Mouse (Mus musculus) frontal cortex, postnatal 36 days (tissue): ENCODE results near the gene Gatad2b.
"Not testable (repeated sequence)": the region's sequence is repeated elsewhere in the genome, so short reads cannot be mapped to it uniquely, and the experiment has no call there.

Experiments
- DNase-seq, 2 experiments: peaks; one replicate each; pipeline ENCODE4 v3.0.0; 2022; ENCODE audit warnings: low spot score in 2 of 2

Gene Gatad2b

GRCm38 (mm10) chr3:90265932-90266741 lies 26.8 kb upstream of the Gatad2b start:
- no peak for DNase-seq

- DNase-seq, result no peak
Observed at GRCm38 (mm10) chr3:90266901-90267775, 25.8 kb upstream of the Gatad2b start.

GRCm38 (mm10) chr3:90268190-90268589 lies 24.8 kb upstream of the Gatad2b start:
- DNase-seq, result no peak

DNA sequence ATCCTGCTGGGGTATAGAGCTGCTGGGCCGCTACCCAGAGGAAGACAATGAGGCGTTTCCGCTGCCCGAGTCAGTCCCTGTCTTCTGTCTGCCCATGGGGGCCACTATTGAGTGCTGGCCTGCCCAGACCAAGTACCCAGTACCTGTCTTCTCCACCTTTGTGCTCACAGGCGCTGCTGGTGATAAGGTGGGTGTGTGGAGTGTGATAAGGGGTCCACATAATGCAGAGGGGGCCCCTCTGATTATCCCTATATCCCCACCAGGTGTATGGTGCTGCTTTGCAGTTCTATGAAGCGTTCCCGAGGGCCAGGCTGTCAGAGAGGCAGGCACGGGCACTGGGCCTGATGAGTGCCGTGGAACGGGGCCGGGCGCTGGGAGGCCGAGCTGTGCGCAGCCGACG lies 24.0 kb upstream of the Gatad2b start:
- no peak for DNase-seq

GRCm38 (mm10) chr3:90270784-90271183 lies 22.2 kb upstream of the Gatad2b start:
- DNase-seq, result no peak

GRCm38 (mm10) chr3:90272170-90272569 lies 20.8 kb upstream of the Gatad2b start:
- no peak for DNase-seq

- no peak for DNase-seq
Observed at GRCm38 (mm10) chr3:90273855-90274254, 19.1 kb upstream of the Gatad2b start.

- no peak for DNase-seq
Observed at GRCm38 (mm10) chr3:90275286-90275685, 17.7 kb upstream of the Gatad2b start.

- no peak for DNase-seq
Observed at GRCm38 (mm10) chr3:90276858-90277257, 16.1 kb upstream of the Gatad2b start.

DNA sequence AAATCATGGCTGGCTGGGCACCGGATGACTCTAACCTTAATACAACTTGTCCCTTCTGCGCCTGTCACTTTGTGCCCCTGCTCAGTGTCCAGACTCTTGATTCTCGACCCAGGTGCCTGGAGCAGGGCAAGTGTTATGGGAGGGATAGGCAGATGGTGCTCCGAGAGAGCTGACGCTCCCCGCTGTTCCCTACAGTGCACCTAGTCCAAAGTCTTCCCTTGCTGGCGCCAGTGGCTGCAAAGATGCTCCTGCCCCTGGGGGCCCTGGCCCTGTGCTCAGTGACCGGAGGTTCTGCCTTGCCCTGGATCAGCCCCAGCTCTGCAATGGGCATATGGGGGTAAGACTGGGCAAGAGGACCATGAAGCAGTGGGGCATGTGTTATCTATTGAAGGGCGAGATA lies 15.2 kb upstream of the Gatad2b start:
- DNase-seq, result no peak

GRCm38 (mm10) chr3:90278211-90278610 lies 14.8 kb upstream of the Gatad2b start:
- no peak for DNase-seq

DNA sequence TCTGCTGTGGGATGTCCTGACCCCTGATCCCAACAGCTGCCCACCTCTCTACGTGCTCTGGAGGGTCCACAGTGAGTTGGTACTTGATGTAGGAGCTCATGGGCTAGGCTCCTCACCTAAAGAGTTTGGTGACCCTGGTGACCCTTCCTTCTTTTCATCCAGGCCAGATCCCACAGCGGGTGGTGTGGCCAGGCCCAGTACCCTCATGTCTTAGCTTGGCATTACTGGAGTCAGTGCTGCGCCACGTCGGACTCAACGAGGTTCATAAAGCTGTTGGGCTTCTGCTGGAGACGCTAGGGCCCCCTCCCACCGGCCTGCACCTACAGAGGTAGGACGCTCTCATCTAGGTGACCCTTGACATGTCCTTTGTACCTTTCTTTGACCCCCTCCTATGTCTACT lies 13.8 kb upstream of the Gatad2b start:
- no peak for DNase-seq

GRCm38 (mm10) chr3:90279743-90280142 lies 13.2 kb upstream of the Gatad2b start:
- DNase-seq, result no peak

DNA sequence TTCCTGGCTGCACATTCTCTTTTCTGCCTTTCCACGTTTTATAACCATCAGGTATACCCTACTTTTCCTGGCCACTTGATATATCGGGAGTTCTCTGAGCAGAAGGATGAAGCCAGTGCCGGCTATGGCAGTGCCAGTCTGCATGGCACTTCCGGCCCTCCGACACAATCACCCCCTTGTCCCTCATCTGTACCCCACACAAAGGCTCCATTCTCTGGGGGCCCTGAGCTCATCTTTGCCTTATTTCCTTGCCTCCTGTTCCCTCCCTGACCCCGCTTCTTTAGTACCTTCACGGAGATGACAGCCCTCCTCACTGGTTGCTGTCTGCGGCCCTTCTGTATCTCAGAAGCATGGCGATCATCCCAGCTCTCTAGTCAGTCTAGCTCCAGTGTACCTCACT lies 12.3 kb upstream of the Gatad2b start:
- DNase-seq, result no peak

GRCm38 (mm10) chr3:90284150-90284549 lies 8.8 kb upstream of the Gatad2b start:
- DNase-seq, result no peak

DNA sequence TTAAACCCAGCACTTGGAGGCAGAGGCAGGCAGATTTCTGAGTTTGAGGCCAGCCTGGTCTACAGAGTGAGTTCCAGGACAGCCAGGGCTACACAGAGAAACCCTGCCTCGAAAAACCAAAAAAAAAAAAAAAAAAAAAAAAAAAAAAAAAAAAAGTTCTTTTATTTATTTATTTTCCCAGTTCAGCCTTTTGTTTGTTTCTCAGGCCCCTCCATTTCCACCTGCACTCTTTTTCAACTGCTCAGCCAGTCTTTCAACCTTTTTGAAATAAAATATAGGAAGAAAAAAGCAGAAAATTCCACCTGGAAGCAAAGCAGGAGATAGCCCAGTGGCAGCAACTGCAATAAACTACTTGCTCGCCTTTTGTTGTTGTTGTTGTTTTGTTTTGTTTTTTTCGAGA lies 3.6 kb upstream of the Gatad2b start:
- DNase-seq, result not testable (repeated sequence)

DNA sequence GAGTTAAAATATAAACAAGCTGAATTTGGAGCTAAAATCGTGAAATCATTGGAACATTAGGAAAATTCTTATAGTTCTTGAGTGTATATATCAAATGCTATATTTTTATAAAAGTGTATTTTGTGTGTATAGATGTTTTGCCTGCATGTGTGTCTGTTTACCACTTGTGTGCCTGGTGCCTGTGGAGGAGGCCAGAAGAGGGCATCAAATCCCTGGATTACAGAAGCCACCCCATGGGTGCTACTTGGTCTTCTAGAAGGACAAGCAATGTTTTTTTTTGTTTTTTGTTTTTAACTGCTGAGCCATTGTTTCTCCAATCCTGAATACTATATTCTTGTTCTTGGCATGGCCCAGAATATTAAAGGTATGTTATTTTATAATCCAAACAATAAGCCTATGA lies 2.4 kb upstream of the Gatad2b start:
- DNase-seq, result no peak

- DNase-seq, result no peak
Observed at GRCm38 (mm10) chr3:90291982-90292344, 1.0 kb upstream of the Gatad2b start.

GRCm38 (mm10) chr3:90293352-90294063 lies 530 bp downstream of the Gatad2b start:
- peak; percentile 19 to 28 for DNase-seq

- DNase-seq, result no peak
Observed at GRCm38 (mm10) chr3:90294064-90294440, 1.1 kb downstream of the Gatad2b start.

- DNase-seq, result no peak
Observed at GRCm38 (mm10) chr3:90294651-90295050, 1.7 kb downstream of the Gatad2b start.

DNA sequence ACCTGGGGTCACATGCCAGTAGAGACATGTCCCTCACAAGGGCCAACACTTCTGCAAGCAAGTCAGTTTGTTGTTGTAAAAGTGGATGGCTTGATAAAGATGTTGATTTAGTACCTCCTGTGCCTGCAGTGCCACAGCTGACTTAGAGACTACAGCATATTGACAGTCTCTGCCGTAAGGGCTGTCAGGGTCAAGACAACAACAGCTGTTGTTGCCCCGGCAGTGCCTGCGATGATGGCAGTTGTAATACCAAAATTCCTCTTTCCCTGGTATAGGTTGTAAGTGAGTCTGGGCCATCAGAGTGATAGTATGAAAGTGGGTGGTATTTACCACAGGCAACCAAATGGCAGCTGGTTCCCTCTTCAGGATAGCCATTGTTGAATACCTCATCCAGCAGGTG lies 12.8 kb downstream of the Gatad2b start:
- no peak for DNase-seq
